Mouse (Mus musculus): ENCODE data around the gene Spns2.

The Spns2 gene

DNA sequence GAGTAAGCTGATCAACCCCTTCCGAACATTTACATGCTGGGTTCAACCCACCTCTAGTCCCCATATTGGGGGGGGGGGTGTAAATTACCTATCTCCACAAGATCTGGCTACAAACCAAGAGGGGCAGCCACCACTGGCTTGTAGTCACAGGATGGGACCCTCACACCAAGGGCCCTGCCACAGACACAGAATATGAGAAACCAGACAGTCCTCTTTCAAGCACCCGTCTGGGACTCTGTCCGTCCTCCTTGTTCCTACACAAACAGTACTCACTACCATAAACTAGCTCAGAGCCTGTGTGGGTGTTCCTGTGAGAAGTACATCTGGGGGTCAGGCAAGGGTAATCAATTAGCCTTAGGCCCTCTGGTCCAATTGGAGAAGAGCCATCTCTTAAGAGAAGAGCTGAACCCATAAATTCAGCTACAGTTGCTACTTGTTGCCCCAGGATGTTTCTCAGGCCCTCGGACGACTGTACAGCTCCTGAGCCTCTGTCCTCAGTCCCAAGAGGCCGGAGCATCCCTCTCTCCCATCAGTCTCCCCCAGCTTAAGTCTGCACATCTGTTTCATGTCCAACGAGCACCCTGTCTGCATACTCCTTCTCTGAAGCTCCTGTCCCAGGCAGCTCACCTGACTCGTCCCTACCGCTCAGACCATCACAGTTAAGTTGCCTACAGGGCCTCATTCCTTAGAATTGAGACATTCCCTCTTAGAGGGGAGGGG, 81.1 kb downstream of the Spns2 start:
- no peak for DNase-seq

DNA sequence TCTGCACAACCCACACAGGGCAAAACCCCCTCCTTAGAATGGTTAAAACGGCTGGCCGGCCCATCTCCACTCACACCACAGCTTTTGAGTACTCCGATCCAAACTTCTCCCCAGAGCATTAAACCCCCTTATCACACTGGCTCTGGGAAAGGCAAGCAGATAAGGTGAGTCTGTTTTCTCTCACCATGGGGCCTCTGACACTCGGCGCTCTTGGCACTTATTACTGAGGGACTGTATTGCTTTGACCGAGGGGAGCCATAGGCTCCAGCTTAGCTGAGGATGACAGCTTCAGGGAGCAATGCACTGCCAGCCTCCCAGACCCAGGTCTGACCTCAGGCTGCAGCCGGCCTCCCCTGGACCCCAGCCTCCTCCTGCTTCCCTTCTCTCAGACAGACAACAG, 82.1 kb downstream of the Spns2 start:
- DNase-seq, result no peak

GRCm38 (mm10) chr11:72407081-72407480, 82.6 kb downstream of the Spns2 start:
- no peak for DNase-seq

- DNase-seq, result no peak
Measured at GRCm38 (mm10) chr11:72406079-72406675, 83.5 kb downstream of the Spns2 start.

DNA sequence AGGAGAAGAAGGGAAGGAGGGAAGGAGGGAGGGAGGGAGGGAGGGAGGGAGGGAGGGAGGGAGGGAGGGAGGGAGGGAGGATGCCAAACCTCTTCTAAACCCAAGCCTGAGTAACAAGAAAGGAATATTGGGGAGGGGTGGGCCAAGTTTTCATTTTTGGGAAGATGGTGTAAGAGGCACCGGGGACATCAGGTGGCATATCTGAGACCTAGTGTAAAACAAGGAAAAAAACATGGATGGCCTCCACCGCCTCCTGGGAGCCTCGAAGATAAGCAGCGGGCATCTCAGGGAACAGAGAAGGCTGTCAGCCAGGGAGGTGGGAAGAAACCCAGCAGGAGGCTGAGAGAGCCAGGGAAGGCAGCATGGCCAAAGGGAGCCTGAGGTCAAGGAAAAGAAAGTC, 84.2 kb downstream of the Spns2 start:
- DNase-seq, result no peak

DNA sequence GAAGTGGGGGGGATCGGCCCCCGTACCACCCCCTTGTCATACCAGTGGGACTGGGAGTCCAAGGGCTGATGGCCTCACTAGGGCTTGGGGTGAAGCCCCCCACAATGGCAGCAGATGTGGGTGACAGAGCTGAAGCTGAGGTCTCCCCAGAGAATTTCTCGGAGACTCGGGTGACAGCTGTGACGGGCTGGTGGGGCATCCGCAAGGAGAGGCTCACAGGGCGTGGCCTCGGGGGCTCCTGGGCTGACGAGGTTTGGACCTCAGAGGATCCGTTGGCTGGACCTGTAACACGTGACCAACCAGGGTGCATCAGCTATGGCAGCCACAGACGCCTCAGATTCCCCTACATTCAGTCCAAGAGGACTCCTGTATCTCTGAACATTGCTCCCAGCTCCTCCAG, 86.7 kb downstream of the Spns2 start:
- DNase-seq, result no peak

DNA sequence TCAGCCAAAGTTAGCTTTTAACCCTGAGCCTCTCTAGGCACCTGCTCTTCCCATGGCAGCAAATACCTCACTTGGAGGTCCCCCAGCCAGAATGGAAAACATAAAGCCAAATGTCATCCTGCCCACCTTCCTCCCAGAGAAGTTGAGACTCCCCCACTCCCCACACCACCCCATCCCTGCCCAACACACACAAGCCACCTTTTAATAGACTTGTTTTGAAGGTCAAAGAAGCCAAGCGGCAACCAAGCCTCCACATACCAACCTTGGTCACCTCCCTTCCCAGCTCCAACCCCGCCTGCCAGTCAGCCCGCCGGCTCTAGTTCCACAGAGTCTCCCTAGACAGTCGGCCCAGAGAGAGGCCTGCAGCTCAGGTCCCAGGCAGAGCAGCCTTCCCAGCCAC, 87.7 kb downstream of the Spns2 start:
- no peak for DNase-seq
